Mouse (Mus musculus) MEL (cell line): ENCODE measurements around the gene Rps6kc1. TPM values are rescaled to one million over a fixed set of nuclear protein-coding genes. Genes with fewer than 3 reads are reported as not detected.

ENCODE experiments used
- DNase-seq: peaks from one replicate; pipeline ENCODE4 v3.0.0; 2011; ENCODE audit warnings: low read depth, low spot score
- H3K27ac ChIP-seq: 2 replicates; pipeline ENCODE4 v1.5.1; 2012; ENCODE audit warnings: low read depth, mild to moderate bottlenecking, control low read depth, low read length, moderate library complexity; ENCODE audit not compliant: control insufficient read depth
- H3K27me3 ChIP-seq, 2 experiments: fragments of 150-350 bp in 1 of 2; sonication (generic) in 1 of 2; 2 replicates each; pipeline ENCODE4 v1.6.1; 2012; ENCODE audit warnings: low read length in 2 of 2, mild to moderate bottlenecking in 2 of 2, improper control_type of control experiment in 1 of 2, moderate library complexity in 1 of 2; ENCODE audit not compliant: insufficient read depth in 2 of 2, control insufficient read depth in 1 of 2
- H3K36me3 ChIP-seq, 2 experiments: 2 replicates each; pipeline ENCODE4 v1.6.1; 2012 to 2014; ENCODE audit warnings: low read length in 2 of 2, improper control_type of control experiment in 1 of 2, inconsistent platforms in 1 of 2, mild to moderate bottlenecking in 1 of 2; ENCODE audit not compliant: insufficient read depth in 2 of 2, control insufficient read depth in 1 of 2
- H3K4me1 ChIP-seq, 2 experiments: fragments of 150-350 bp in 1 of 2; sonication (generic) in 1 of 2; 2 replicates each; pipeline ENCODE4 v1.6.1; 2012; ENCODE audit warnings: low read length in 2 of 2, improper control_type of control experiment in 1 of 2, mild to moderate bottlenecking in 1 of 2; ENCODE audit not compliant: insufficient read depth in 2 of 2, control insufficient read depth in 1 of 2
- H3K4me3 ChIP-seq, 2 experiments: fragments of 150-350 bp in 1 of 2; sonication (generic) in 1 of 2; 2 replicates each; pipeline ENCODE4 v1.5.1; 2012; ENCODE audit warnings: low read depth in 2 of 2, low read length in 2 of 2, mild to moderate bottlenecking in 2 of 2, moderate library complexity in 2 of 2, control low read depth in 1 of 2, improper control_type of control experiment in 1 of 2; ENCODE audit not compliant: control insufficient read depth in 1 of 2, insufficient read depth in 1 of 2
- H3K79me2 ChIP-seq: 2 replicates; pipeline ENCODE4 v1.6.1; 2012; ENCODE audit warnings: mild to moderate bottlenecking, low read length, moderate library complexity; ENCODE audit not compliant: control insufficient read depth, poor library complexity, insufficient read depth
- H3K9ac ChIP-seq: 2 replicates; pipeline ENCODE4 v1.6.1; 2012; ENCODE audit warnings: low read depth, mild to moderate bottlenecking, control low read depth, low read length, moderate library complexity; ENCODE audit not compliant: control insufficient read depth, poor library complexity, severe bottlenecking
- H3K9me3 ChIP-seq: fragments of 150-350 bp; sonication (generic); replicated peaks from 2 replicates; pipeline ENCODE4 v1.6.1; 2012; ENCODE audit warnings: mild to moderate bottlenecking, low read length, improper control_type of control experiment, moderate library complexity; ENCODE audit not compliant: insufficient read depth
- E2F4 ChIP-seq: IDR thresholded peaks from 2 replicates; pipeline ENCODE4 v1.6.1; 2011; ENCODE audit warnings: low read depth, low read length, improper control_type of control experiment, borderline replicate concordance
- ELF1 ChIP-seq: IDR thresholded peaks from 2 replicates; pipeline ENCODE4 v1.6.1; 2014; ENCODE audit warnings: low read depth, mild to moderate bottlenecking, inconsistent platforms, low read length, improper control_type of control experiment, moderate library complexity
- GATA1 ChIP-seq: IDR thresholded peaks from 2 replicates; pipeline ENCODE4 v1.6.1; 2011; ENCODE audit warnings: low read depth, low read length, improper control_type of control experiment
- HCFC1 ChIP-seq: IDR thresholded peaks from 2 replicates; pipeline ENCODE4 v1.6.1; 2012; ENCODE audit warnings: low read depth, mild to moderate bottlenecking, inconsistent platforms, low read length, improper control_type of control experiment, moderate library complexity
- MAFK ChIP-seq: IDR thresholded peaks from 2 replicates; pipeline ENCODE4 v1.6.1; 2011; ENCODE audit warnings: low read depth, mild to moderate bottlenecking, low read length, improper control_type of control experiment, borderline replicate concordance
- MYC ChIP-seq: IDR thresholded peaks from 2 replicates; pipeline ENCODE4 v1.6.1; 2011; ENCODE audit warnings: low read depth, mild to moderate bottlenecking, low read length, improper control_type of control experiment, moderate library complexity
- NELFE ChIP-seq: IDR thresholded peaks from 2 replicates; pipeline ENCODE4 v1.6.1; 2011; ENCODE audit warnings: low read depth, low read length, improper control_type of control experiment
- POLR2AphosphoS2 ChIP-seq: IDR thresholded peaks from 2 replicates; pipeline ENCODE4 v1.6.1; 2011; ENCODE audit warnings: low read length, improper control_type of control experiment
- RCOR1 ChIP-seq: IDR thresholded peaks from 2 replicates; pipeline ENCODE4 v1.6.1; 2012; ENCODE audit warnings: low read depth, mild to moderate bottlenecking, inconsistent platforms, low read length, improper control_type of control experiment
- SIN3A ChIP-seq: IDR thresholded peaks from 2 replicates; pipeline ENCODE4 v1.6.1; 2012; ENCODE audit warnings: low read length, improper control_type of control experiment, inconsistent platforms
- TCF12 ChIP-seq: IDR thresholded peaks from 2 replicates; pipeline ENCODE4 v1.6.1; 2014; ENCODE audit warnings: low read depth, mild to moderate bottlenecking, inconsistent platforms, low read length, improper control_type of control experiment, moderate library complexity
- USF2 ChIP-seq, 2 experiments: IDR thresholded peaks; 2 replicates each; pipeline ENCODE4 v1.6.1; 2011 to 2012; ENCODE audit warnings: improper control_type of control experiment in 2 of 2, low read length in 2 of 2, borderline replicate concordance in 1 of 2, inconsistent platforms in 1 of 2, low read depth in 1 of 2, mild to moderate bottlenecking in 1 of 2; ENCODE audit not compliant: insufficient read depth in 1 of 2
- ZKSCAN1 ChIP-seq: IDR thresholded peaks from 2 replicates; pipeline ENCODE4 v1.6.1; 2012; ENCODE audit warnings: low read depth, mild to moderate bottlenecking, inconsistent platforms, low read length, improper control_type of control experiment, moderate library complexity
- ZMIZ1 ChIP-seq: IDR thresholded peaks from 2 replicates; pipeline ENCODE4 v1.6.1; 2012; ENCODE audit warnings: low read depth, mild to moderate bottlenecking, inconsistent platforms, low read length, improper control_type of control experiment, moderate library complexity
- polyA plus RNA-seq, 2 experiments: library from polyadenylated mRNA; stranded (reverse) in 1 of 2; unstranded in 1 of 2; fragments of >175 nt in 1 of 2; fragments of >200 nt in 1 of 2; gene quantifications; 2 replicates each; pipeline versions ENCODE4 v1.2.1 to v1.2.4; 2012; ENCODE audit warnings: low replicate concordance in 2 of 2, low read depth in 1 of 2; ENCODE audit not compliant: insufficient read length in 2 of 2, insufficient read depth in 1 of 2, missing spikeins in 1 of 2
- total RNA-seq: library from RNA; depleted of rRNA; stranded (reverse); fragments of 300-350 nt; gene quantifications from 2 replicates; pipeline ENCODE4 v1.2.3, GENCODE M21; 2012

Gene Rps6kc1
- total and polyA plus RNA-seq, 3 experiments = 26.2 to 26.5 TPM; not detected in 1

- H3K27ac ChIP-seq = no peak overlapping the region
- no peaks in the 10 kb centered on the region for H3K79me2 ChIP-seq
- no peaks in the 10 kb centered on the region for H3K27me3 ChIP-seq
- no peaks in the 10 kb centered on the region for H3K4me1 ChIP-seq
- no peak for TF ChIP-seq GATA1
- no peak for TF ChIP-seq ZMIZ1
- TF ChIP-seq ZKSCAN1 = no peak
- TF ChIP-seq ELF1 = no peak
- no peak for TF ChIP-seq MAFK
- TF ChIP-seq MYC = no peak
- TF ChIP-seq, all 39 proteins: peak for 0
- Histone ChIP-seq H3K36me3 (0 out of 4 replicates have a peak, but pooled peaks cover 0 to 2% of the 10 kb centered on the region in 2 experiments), H3K9me3 (no peaks in the 10 kb centered on the region), H3K4me3 (no peak overlapping the region), H3K9ac (no peak overlapping the region)
- DNase-seq = no peak
Observed at GRCm38 (mm10) chr1:190849162-190849865, 62.3 kb downstream of the Rps6kc1 start.

GRCm38 (mm10) chr1:190848676-190849075, 62.9 kb downstream of the Rps6kc1 start:
- no peak overlapping the region for H3K4me3 ChIP-seq
- TF ChIP-seq USF2 (IDR thresholded peaks at IDR 0.05; ENCODE audit: borderline replicate concordance in 1 of 2, insufficient read depth in 1 of 2, low read depth in 1 of 2, low read length in 2 of 2) = no peak
- no peak for TF ChIP-seq MAFK
- no peak for TF ChIP-seq HCFC1
- TF ChIP-seq RCOR1 = no peak
- no peak overlapping the region for H3K27ac ChIP-seq
- no peak for DNase-seq
- no peaks in the 10 kb centered on the region for H3K79me2 ChIP-seq
- H3K9ac ChIP-seq = no peak overlapping the region
- no peaks in the 10 kb centered on the region for H3K4me1 ChIP-seq
- no peaks in the 10 kb centered on the region for H3K9me3 ChIP-seq
- H3K27me3 ChIP-seq = no peaks in the 10 kb centered on the region
- H3K36me3 ChIP-seq = no peaks in the 10 kb centered on the region

GRCm38 (mm10) chr1:190846956-190847355, 64.6 kb downstream of the Rps6kc1 start:
- TF ChIP-seq NELFE = no peak
- no peak for TF ChIP-seq POLR2AphosphoS2
- TF ChIP-seq GATA1 = no peak
- TF ChIP-seq E2F4 = no peak
- no peak for TF ChIP-seq TCF12
- no peak for TF ChIP-seq SIN3A
- no peaks in the 10 kb centered on the region for H3K79me2 ChIP-seq
- H3K4me1 ChIP-seq = no peaks in the 10 kb centered on the region
- H3K27ac ChIP-seq = no peak overlapping the region
- no peak overlapping the region for H3K9ac ChIP-seq
- no peaks in the 10 kb centered on the region for H3K9me3 ChIP-seq
- DNase-seq = no peak
- H3K27me3 ChIP-seq = no peaks in the 10 kb centered on the region
- H3K4me3 ChIP-seq = no peak overlapping the region
- peaks cover 0 to 1% of the 10 kb centered on the region in 2 experiments; a peak in 1 of 4 replicates for H3K36me3 ChIP-seq
